Mouse (Mus musculus) retina, postnatal 1 day (tissue): ENCODE results near the gene Rps27.

Experiments
- DNase-seq: peaks from one replicate; pipeline ENCODE4 v3.0.0-alpha.2; 2012

The Rps27 gene

GRCm38 (mm10) chr3:90231075-90231474 lies 17.6 kb upstream of the Rps27 start:
- DNase-seq: no peak

- DNase-seq: no peak
These were observed 10.9 kb upstream of the Rps27 start for GRCm38 (mm10) chr3:90224331-90224730.

GRCm38 (mm10) chr3:90222941-90223340 lies 9.5 kb upstream of the Rps27 start:
- DNase-seq: no peak

- DNase-seq: no peak
These were observed 9.0 kb upstream of the Rps27 start for GRCm38 (mm10) chr3:90222455-90222854.

- no peak for DNase-seq
These were observed 7.7 kb upstream of the Rps27 start for GRCm38 (mm10) chr3:90221123-90221522.

- peak; percentile 70 for DNase-seq
These were observed 7.1 kb upstream of the Rps27 start for GRCm38 (mm10) chr3:90220531-90220951.

GRCm38 (mm10) chr3:90220088-90220487 lies 6.6 kb upstream of the Rps27 start:
- peak; percentile 85 for DNase-seq

GRCm38 (mm10) chr3:90215825-90216380 lies 2.5 kb upstream of the Rps27 start:
- DNase-seq: peak; percentile 20

- DNase-seq: no peak
These were observed 669 bp upstream of the Rps27 start for GRCm38 (mm10) chr3:90213956-90214684.

- no peak for DNase-seq
These were observed 728 bp downstream of the Rps27 start for GRCm38 (mm10) chr3:90212723-90213122.

GRCm38 (mm10) chr3:90211475-90212398 lies 1.7 kb downstream of the Rps27 start:
- DNase-seq: no peak

GRCm38 (mm10) chr3:90209908-90210566 lies 3.4 kb downstream of the Rps27 start:
- no peak for DNase-seq

GRCm38 (mm10) chr3:90208662-90209061 lies 4.8 kb downstream of the Rps27 start:
- no peak for DNase-seq

GRCm38 (mm10) chr3:90204582-90204981 lies 8.9 kb downstream of the Rps27 start:
- no peak for DNase-seq

- DNase-seq: no peak
These were observed 9.8 kb downstream of the Rps27 start for GRCm38 (mm10) chr3:90203619-90204018.

- DNase-seq: peak; percentile 36
These were observed 10.6 kb downstream of the Rps27 start for GRCm38 (mm10) chr3:90202884-90203283.

GRCm38 (mm10) chr3:90197548-90197947 lies 15.9 kb downstream of the Rps27 start:
- no peak for DNase-seq

GRCm38 (mm10) chr3:90195644-90196043 lies 17.8 kb downstream of the Rps27 start:
- DNase-seq: no peak

GRCm38 (mm10) chr3:90194759-90195158 lies 18.7 kb downstream of the Rps27 start:
- peak; percentile 80 for DNase-seq

GRCm38 (mm10) chr3:90190859-90191510 lies 22.5 kb downstream of the Rps27 start:
- no peak for DNase-seq

- no peak for DNase-seq
These were observed 29.9 kb downstream of the Rps27 start for GRCm38 (mm10) chr3:90183581-90183980.

GRCm38 (mm10) chr3:90179566-90179965 lies 33.9 kb downstream of the Rps27 start:
- DNase-seq: no peak
